Mouse (Mus musculus): ENCODE data around the gene Arvcf. TPM values are rescaled to one million over a fixed set of nuclear protein-coding genes. Genes with fewer than 3 reads are reported as not detected.

Arvcf gene
- polyA plus RNA-seq, 1 experiment, result 52.3 TPM

DNA sequence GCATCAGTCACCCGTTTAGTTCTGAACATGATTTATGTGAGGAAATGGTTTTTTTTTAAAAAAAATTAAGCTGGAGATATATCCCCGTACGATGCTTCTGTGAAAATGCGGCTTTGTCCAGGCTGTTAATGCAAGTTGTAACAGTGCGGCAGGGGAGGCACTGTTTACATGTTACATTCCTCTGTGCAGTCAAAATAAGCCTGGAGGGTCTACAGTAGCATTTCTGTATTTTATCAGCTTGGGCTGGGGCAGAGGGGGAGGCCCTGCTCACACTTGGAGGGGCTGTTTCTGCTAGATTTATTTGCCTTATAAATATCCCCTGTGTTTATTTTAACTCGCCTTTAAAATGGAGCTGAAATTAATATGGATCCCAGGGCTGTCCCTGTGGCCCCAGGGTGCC is 100.1 kb downstream of the Arvcf start:
- Histone ChIP-seq H3K4me1 (replicated peaks; ENCODE audit: control insufficient read depth, insufficient read depth, low read length) (peaks cover 21% of the 10 kb centered on the region), H3K27me3 (ENCODE audit: control insufficient read depth, insufficient read depth, low read length) (no peaks in the 10 kb centered on the region), H3K27ac (ENCODE audit: control insufficient read depth, insufficient read depth, low read length) (no peak overlapping the region), H3K4me3 (ENCODE audit: control insufficient read depth, insufficient read depth, low read length) (no peak overlapping the region), H3K36me3 (ENCODE audit: control insufficient read depth, insufficient read depth, low read length) (no peaks in the 10 kb centered on the region)
- 93% methylated on average over 6 of the region's 6 CpGs for WGBS
- no peak for DNase-seq
- TF ChIP-seq POLR2A (IDR thresholded peaks at IDR 0.05; ENCODE audit: control insufficient read depth, extremely low read depth, insufficient read depth, low read length, poor library complexity), result no peak

DNA sequence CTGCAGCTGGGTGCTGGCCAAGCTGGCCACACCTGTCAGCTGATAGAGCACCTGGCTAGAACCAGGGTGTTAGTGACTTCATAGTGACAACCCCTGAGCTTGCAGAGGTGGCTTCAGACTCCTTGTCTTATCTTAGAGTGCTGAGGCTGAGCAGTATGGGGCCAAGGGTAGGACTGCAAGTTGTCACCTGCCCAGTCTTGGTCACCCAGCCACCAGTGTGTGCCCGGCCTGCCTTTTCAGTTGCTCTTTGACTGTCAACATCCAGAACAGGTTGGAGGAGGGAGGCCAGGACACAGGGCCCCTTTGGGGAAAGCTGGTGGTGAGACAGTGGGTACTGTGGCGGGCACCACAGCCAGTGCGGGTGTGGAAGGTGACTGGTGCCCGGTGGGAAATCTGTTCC is 101.0 kb downstream of the Arvcf start:
- peaks cover 30% of the 10 kb centered on the region for H3K4me1 ChIP-seq (replicated peaks; ENCODE audit: control insufficient read depth, insufficient read depth, low read length)
- no peaks in the 10 kb centered on the region for H3K27me3 ChIP-seq (ENCODE audit: control insufficient read depth, insufficient read depth, low read length)
- no peaks in the 10 kb centered on the region for H3K36me3 ChIP-seq (ENCODE audit: control insufficient read depth, insufficient read depth, low read length)
- H3K4me3 ChIP-seq (ENCODE audit: control insufficient read depth, insufficient read depth, low read length), result no peak overlapping the region
- no peak for DNase-seq
- WGBS, result 93% methylated on average over 4 of the region's 4 CpGs
- no peak for TF ChIP-seq CTCF (IDR thresholded peaks at IDR 0.05; ENCODE audit: borderline replicate concordance, control insufficient read depth, extremely low read depth, insufficient read depth, low read length, poor library complexity)
- no peak for TF ChIP-seq POLR2A (IDR thresholded peaks at IDR 0.05; ENCODE audit: control insufficient read depth, extremely low read depth, insufficient read depth, low read length, poor library complexity)
- no peak overlapping the region for H3K27ac ChIP-seq (ENCODE audit: control insufficient read depth, insufficient read depth, low read length)

DNA sequence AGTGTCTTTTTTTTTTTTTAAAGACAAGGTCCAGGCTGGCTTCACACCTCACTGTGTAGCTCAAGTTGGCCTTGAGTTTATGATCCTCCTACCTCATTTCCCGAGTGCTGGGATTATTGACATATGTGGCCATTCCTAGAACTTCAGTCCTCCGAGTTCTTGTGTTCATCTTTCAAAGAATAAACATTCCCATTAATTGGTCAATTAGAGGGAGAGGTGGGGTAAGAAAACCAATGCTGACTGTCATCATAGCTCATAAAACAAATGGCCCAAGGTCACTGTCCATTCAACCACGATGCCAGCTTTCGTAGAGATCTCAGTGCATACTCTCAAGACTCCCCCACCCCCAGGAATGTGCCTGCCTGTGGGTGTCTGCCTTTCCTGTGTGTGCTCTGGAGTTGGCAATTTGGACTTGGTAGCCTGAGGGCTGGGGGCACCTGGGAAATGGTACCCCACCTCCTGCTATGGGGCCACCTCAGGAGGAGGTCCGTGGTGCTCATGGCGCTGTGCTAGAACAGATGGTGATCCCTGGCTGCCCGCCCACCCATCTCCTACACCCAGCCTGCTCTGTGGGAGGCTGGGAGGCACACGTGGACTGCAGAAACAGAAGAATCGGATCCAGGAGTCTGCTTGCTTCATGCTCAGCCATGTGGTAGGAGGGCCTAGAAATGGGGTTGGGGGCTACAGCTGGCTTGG is 103.7 kb downstream of the Arvcf start:
- TF ChIP-seq POLR2A (IDR thresholded peaks at IDR 0.05; ENCODE audit: control insufficient read depth, extremely low read depth, insufficient read depth, low read length, poor library complexity) (no peak), CTCF (IDR thresholded peaks at IDR 0.05; ENCODE audit: borderline replicate concordance, control insufficient read depth, extremely low read depth, insufficient read depth, low read length, poor library complexity) (no peak)
- WGBS, result 94% methylated on average over 9 of the region's 9 CpGs

GRCm38 (mm10) chr16:18452361-18452862 is 104.4 kb downstream of the Arvcf start:
- H3K27ac ChIP-seq (ENCODE audit: control insufficient read depth, insufficient read depth, low read length), result no peak overlapping the region
- H3K27me3 ChIP-seq (ENCODE audit: control insufficient read depth, insufficient read depth, low read length), result no peaks in the 10 kb centered on the region
- H3K36me3 ChIP-seq (ENCODE audit: control insufficient read depth, insufficient read depth, low read length), result no peaks in the 10 kb centered on the region
- WGBS, result 82% methylated on average over 8 of the region's 8 CpGs
- TF ChIP-seq POLR2A (IDR thresholded peaks at IDR 0.05; ENCODE audit: control insufficient read depth, extremely low read depth, insufficient read depth, low read length, poor library complexity), result no peak
- TF ChIP-seq CTCF (IDR thresholded peaks at IDR 0.05; ENCODE audit: borderline replicate concordance, control insufficient read depth, extremely low read depth, insufficient read depth, low read length, poor library complexity), result no peak
- H3K4me1 ChIP-seq (replicated peaks; ENCODE audit: control insufficient read depth, insufficient read depth, low read length), result peaks cover 56% of the 10 kb centered on the region
- no peak for DNase-seq
- H3K4me3 ChIP-seq (ENCODE audit: control insufficient read depth, insufficient read depth, low read length), result no peak overlapping the region

More for the DNA sequence above, 103.7 kb downstream of the Arvcf start:
- Histone ChIP-seq H3K27me3 (ENCODE audit: control insufficient read depth, insufficient read depth, low read length) (no peaks in the 10 kb centered on the region), H3K36me3 (ENCODE audit: control insufficient read depth, insufficient read depth, low read length) (no peaks in the 10 kb centered on the region), H3K4me1 (replicated peaks; ENCODE audit: control insufficient read depth, insufficient read depth, low read length) (peaks cover 52% of the 10 kb centered on the region), H3K27ac (ENCODE audit: control insufficient read depth, insufficient read depth, low read length) (no peak overlapping the region), H3K4me3 (ENCODE audit: control insufficient read depth, insufficient read depth, low read length) (no peak overlapping the region)
- DNase-seq, result no peak

DNA sequence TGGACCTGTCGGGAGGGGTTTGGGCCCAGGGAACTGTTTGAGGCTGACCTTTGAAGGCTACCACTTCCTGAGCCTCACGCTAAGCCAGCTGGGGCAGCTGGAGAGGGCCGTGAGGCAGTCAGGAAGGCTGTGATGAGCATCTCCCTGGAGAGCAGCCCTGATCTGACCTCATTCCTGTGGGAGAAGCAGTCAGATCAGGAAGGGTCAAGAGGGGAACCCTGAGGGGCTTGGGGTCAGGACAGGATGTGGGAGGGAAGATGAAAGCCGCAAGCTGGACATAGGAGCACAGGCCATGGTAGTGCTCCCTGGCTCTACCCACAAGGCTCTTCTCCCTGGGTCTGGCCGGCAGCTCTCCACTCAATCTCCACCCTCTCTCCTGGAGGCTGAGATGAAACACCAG is 105.9 kb downstream of the Arvcf start:
- H3K4me1 ChIP-seq (replicated peaks; ENCODE audit: control insufficient read depth, insufficient read depth, low read length), result peaks cover 69% of the 10 kb centered on the region
- WGBS, result 55% methylated on average over 5 of the region's 5 CpGs
- TF ChIP-seq CTCF (IDR thresholded peaks at IDR 0.05; ENCODE audit: borderline replicate concordance, control insufficient read depth, extremely low read depth, insufficient read depth, low read length, poor library complexity) (no peak), POLR2A (IDR thresholded peaks at IDR 0.05; ENCODE audit: control insufficient read depth, extremely low read depth, insufficient read depth, low read length, poor library complexity) (no peak)
- no peak overlapping the region for H3K27ac ChIP-seq (ENCODE audit: control insufficient read depth, insufficient read depth, low read length)
- H3K4me3 ChIP-seq (ENCODE audit: control insufficient read depth, insufficient read depth, low read length), result no peak overlapping the region
- DNase-seq, result no peak
- H3K36me3 ChIP-seq (ENCODE audit: control insufficient read depth, insufficient read depth, low read length), result no peaks in the 10 kb centered on the region
- no peaks in the 10 kb centered on the region for H3K27me3 ChIP-seq (ENCODE audit: control insufficient read depth, insufficient read depth, low read length)

- WGBS, result 82% methylated on average over 6 of the region's 6 CpGs
- Histone ChIP-seq H3K36me3 (ENCODE audit: control insufficient read depth, insufficient read depth, low read length) (no peaks in the 10 kb centered on the region), H3K27me3 (ENCODE audit: control insufficient read depth, insufficient read depth, low read length) (no peaks in the 10 kb centered on the region), H3K4me3 (ENCODE audit: control insufficient read depth, insufficient read depth, low read length) (no peak overlapping the region), H3K27ac (ENCODE audit: control insufficient read depth, insufficient read depth, low read length) (no peak overlapping the region), H3K4me1 (replicated peaks; ENCODE audit: control insufficient read depth, insufficient read depth, low read length) (peaks cover 80% of the 10 kb centered on the region)
- DNase-seq, result peak; percentile 18
- TF ChIP-seq CTCF (IDR thresholded peaks at IDR 0.05; ENCODE audit: borderline replicate concordance, control insufficient read depth, extremely low read depth, insufficient read depth, low read length, poor library complexity), result no peak
- no peak for TF ChIP-seq POLR2A (IDR thresholded peaks at IDR 0.05; ENCODE audit: control insufficient read depth, extremely low read depth, insufficient read depth, low read length, poor library complexity)
Observed at GRCm38 (mm10) chr16:18455407-18455806, 107.4 kb downstream of the Arvcf start.

Other genes starting within 250 kb of the Arvcf start
- gene Rtn4r, start 220.5 kb upstream of the Arvcf start, polyA plus RNA-seq (2012; rRNA removed), result 5.7 and 6.6 TPM in 2 replicates
- gene Ccdc188, start 130.3 kb upstream of the Arvcf start, polyA plus RNA-seq (2012; rRNA removed), result 0.08 TPM in 2 replicates
- 316 and 374 TPM in 2 replicates for gene Zdhhc8, start 113.0 kb upstream of the Arvcf start, polyA plus RNA-seq (2012; rRNA removed)
- gene Trmt2a, start 99.5 kb upstream of the Arvcf start, polyA plus RNA-seq (2012; rRNA removed), result 96.3 and 98.4 TPM in 2 replicates
- 81.8 and 116 TPM in 2 replicates for gene Ranbp1, start 99.5 kb upstream of the Arvcf start, polyA plus RNA-seq (2012; rRNA removed)
- gene Gm49776, start 89.9 kb upstream of the Arvcf start, polyA plus RNA-seq (2012; rRNA removed), result not detected in 2 replicates
- 70.0 and 79.3 TPM in 2 replicates for gene Dgcr8, start 58.9 kb upstream of the Arvcf start, polyA plus RNA-seq (2012; rRNA removed)
- gene Tango2, start 79 bp upstream of the Arvcf start, polyA plus RNA-seq (2012; rRNA removed), result 53.7 and 67.3 TPM in 2 replicates
- gene Txnrd2, start 78.2 kb downstream of the Arvcf start, polyA plus RNA-seq (2012; rRNA removed), result 10.6 and 10.7 TPM in 2 replicates
- 104 and 108 TPM in 2 replicates for gene Comt, start 78.7 kb downstream of the Arvcf start, polyA plus RNA-seq (2012; rRNA removed)
- gene Gnb1l, start 150.5 kb downstream of the Arvcf start, polyA plus RNA-seq (2012; rRNA removed), result 38.7 and 48.9 TPM in 2 replicates
- 47.0 and 63.6 TPM in 2 replicates for gene Rtl10, start 150.7 kb downstream of the Arvcf start, polyA plus RNA-seq (2012; rRNA removed)
- 0.49 and 1.4 TPM in 2 replicates for gene Tbx1, start 242.5 kb downstream of the Arvcf start, polyA plus RNA-seq (2012; rRNA removed)